Mouse (Mus musculus) mouse trophoblast stem cell (cell line): Measurements from ENCODE around the gene Cfd.

Source experiments
- in situ Hi-C, 2 experiments: fragments of 300-500 bp; cut with MseI, MboI; formaldehyde crosslinking; loops; 2 replicates in 1 of 2; 3 replicates in 1 of 2; pipeline ENCODE4 v1.15.1; 2025

The Cfd gene

GRCm38 (mm10) chr10:79933145-79933679 lies 42.6 kb downstream of the Cfd start:
- in situ Hi-C loops, result no loop called here

- in situ Hi-C loops, result no loop called here
These were observed 43.2 kb downstream of the Cfd start for GRCm38 (mm10) chr10:79933861-79934260.

- in situ Hi-C loops, result no loop called here
These were observed 43.6 kb downstream of the Cfd start for GRCm38 (mm10) chr10:79934272-79934721.

GRCm38 (mm10) chr10:79934794-79935569 lies 44.3 kb downstream of the Cfd start:
- in situ Hi-C loops, result no loop called here

GRCm38 (mm10) chr10:79936284-79936910 lies 45.7 kb downstream of the Cfd start:
- in situ Hi-C loops, result no loop called here

GRCm38 (mm10) chr10:79936911-79937441 lies 46.3 kb downstream of the Cfd start:
- in situ Hi-C loops, result no loop called here

GRCm38 (mm10) chr10:79937775-79938526 lies 47.3 kb downstream of the Cfd start:
- in situ Hi-C loops, result no loop called here

- in situ Hi-C loops, result no loop called here
These were observed 50.1 kb downstream of the Cfd start for GRCm38 (mm10) chr10:79940749-79941148.
